Mouse (Mus musculus): ENCODE measurements around the gene Neurl3. TPM values are rescaled to one million over a fixed set of nuclear protein-coding genes. Genes with fewer than 3 reads are reported as not detected.

The Neurl3 gene
- 108 and 179 TPM in 2 replicates for polyA plus RNA-seq (2012; rRNA removed; ENCODE audit: low replicate concordance)

GRCm38 (mm10) chr1:36274455-36274854 is at the start of gene Neurl3:
Gene Neurl3 (minus strand): TSS chr1:36274679.

GRCm38 (mm10) chr1:36307495-36308280 is 33.2 kb upstream of the Neurl3 start, which contains the start of gene Arid5a:
Gene Arid5a (plus strand): TSS chr1:36307733.

GRCm38 (mm10) chr1:36244058-36244827 is 30.2 kb downstream of the Neurl3 start, which contains the start of gene Uggt1:
Gene Uggt1 (minus strand): TSS chr1:36244720.

Other genes starting within 250 kb of the Neurl3 start
- 36.2 and 38.5 TPM in 2 replicates for gene Hs6st1, start 206.3 kb downstream of the Neurl3 start, polyA plus RNA-seq (2012; rRNA removed; ENCODE audit: low replicate concordance)
- 8.6 and 10.0 TPM in 2 replicates for gene Uggt1, start 30.0 kb downstream of the Neurl3 start, polyA plus RNA-seq (2012; rRNA removed; ENCODE audit: low replicate concordance)
- 5.6 and 7.7 TPM in 2 replicates for gene Arid5a, start 33.1 kb upstream of the Neurl3 start, polyA plus RNA-seq (2012; rRNA removed; ENCODE audit: low replicate concordance)
- gene Kansl3, start 94.5 kb upstream of the Neurl3 start, polyA plus RNA-seq (2012; rRNA removed; ENCODE audit: low replicate concordance) = 23.7 and 29.8 TPM in 2 replicates
- not detected in 2 replicates for gene Fer1l5, start 97.6 kb upstream of the Neurl3 start, polyA plus RNA-seq (2012; rRNA removed; ENCODE audit: low replicate concordance)
- 2.9 and 3.1 TPM in 2 replicates for gene Lman2l, start 170.6 kb upstream of the Neurl3 start, polyA plus RNA-seq (2012; rRNA removed; ENCODE audit: low replicate concordance)
- gene Cnnm4, start 196.9 kb upstream of the Neurl3 start, polyA plus RNA-seq (2012; rRNA removed; ENCODE audit: low replicate concordance) = 40.9 and 84.2 TPM in 2 replicates
- 13.4 and 14.5 TPM in 2 replicates for gene Cnnm3, start 237.2 kb upstream of the Neurl3 start, polyA plus RNA-seq (2012; rRNA removed; ENCODE audit: low replicate concordance)

Data from duodenum, adult 2 months (tissue).